Mouse (Mus musculus): ENCODE data around the gene Gart. TPM values are rescaled to one million over a fixed set of nuclear protein-coding genes. Genes with fewer than 3 reads are reported as not detected.

The Gart gene
- total and polyA plus RNA-seq, 3 experiments: 356 to 722 (median 517) TPM

DNA sequence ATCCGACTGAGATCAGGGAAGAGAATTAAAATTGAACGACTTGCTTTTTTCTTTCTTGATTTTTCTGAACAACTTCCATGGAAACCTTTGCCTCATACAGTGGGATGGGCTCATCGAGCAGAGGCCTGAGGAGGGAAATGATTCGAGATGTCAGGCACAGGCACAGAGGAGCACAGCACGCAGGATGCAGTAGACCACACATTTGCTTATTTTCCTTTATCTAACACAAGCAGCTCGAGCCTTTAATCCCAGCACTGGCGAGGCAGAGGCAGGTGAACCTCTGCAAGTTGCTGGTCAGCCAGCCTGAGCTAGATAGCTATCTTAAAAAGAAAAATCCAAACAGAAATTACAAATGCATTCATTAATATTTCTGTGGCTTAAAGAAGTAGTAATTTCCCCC lies 43.0 kb upstream of the Gart start:
- Histone ChIP-seq H3K9ac (ENCODE audit: insufficient read depth, low read depth) (peak overlapping the region; percentile 52), H3K36me3 (replicated peaks in 1 of 2; ENCODE audit: control insufficient read depth in 1 of 2, insufficient read depth in 1 of 2, low read length in 1 of 2) (peaks cover 34 to 56% of the 10 kb centered on the region in 2 experiments), H3K4me1 (ENCODE audit: control insufficient read depth in 1 of 2, insufficient read depth in 2 of 2) (peaks cover 9 to 53% of the 10 kb centered on the region in 2 experiments), H3K4me3 (replicated peaks in 1 of 3; ENCODE audit: low read depth in 2 of 3, low read length in 2 of 3, poor library complexity in 1 of 3) (peak overlapping the region in 1 of 3 experiments; percentile 0), H3K79me2 (replicated peaks; ENCODE audit: control insufficient read depth, extremely low read depth, insufficient read depth, poor library complexity, severe bottlenecking) (peaks cover 29% of the 10 kb centered on the region), H3K27ac (ENCODE audit: insufficient read depth, low read depth) (peak overlapping the region; percentile 3; the same call in 1 of the 2 replicates), H3K27me3 (replicated peaks) (no peaks in the 10 kb centered on the region), H3K4me2 (ENCODE audit: insufficient read depth, low read depth, poor library complexity, severe bottlenecking) (peak overlapping the region; percentile 96), H3K9me3 (replicated peaks; ENCODE audit: low read length) (no peaks in the 10 kb centered on the region)
- dilution Hi-C loops (cut with MboI; ENCODE audit: extremely low pct_ligation_motif_present, extremely low pct_unique_long_range_greater_than_20kb, low sequenced_read_pairs): no loop called here
- peak; percentile 75 for DNase-seq (ENCODE audit: extremely low read depth)
- in situ Hi-C loops (cut with MboI; ENCODE audit: low pct_ligation_motif_present, low pct_unique_long_range_greater_than_20kb, low sequenced_read_pairs): no loop called here
- TF ChIP-seq USF1 (IDR thresholded peaks at IDR 0.05; ENCODE audit: low read depth, low read length): no peak
- no peak for TF ChIP-seq SMC3 (IDR thresholded peaks at IDR 0.05; ENCODE audit: low read depth, low read length)
- peak; percentile 81 for TF ChIP-seq EP300 (IDR thresholded peaks at IDR 0.05; ENCODE audit: low read length)
- no peak for TF ChIP-seq KAT2A (IDR thresholded peaks at IDR 0.05; ENCODE audit: insufficient replicate concordance, low read length)
- peak; percentile 76 for TF ChIP-seq BHLHE40 (IDR thresholded peaks at IDR 0.05; ENCODE audit: low read depth, low read length)
- TF ChIP-seq JUN (IDR thresholded peaks at IDR 0.05; ENCODE audit: insufficient read depth, low read depth, low read length): no peak
- TF ChIP-seq NRF1 (IDR thresholded peaks at IDR 0.05; ENCODE audit: low read depth, low read length): no peak
- TF ChIP-seq SIN3A (IDR thresholded peaks at IDR 0.05; ENCODE audit: low read length): 0 out of 2 replicates have a peak, but pooled peaks have one; percentile 0
- TF ChIP-seq ZKSCAN1 (IDR thresholded peaks at IDR 0.05; ENCODE audit: borderline replicate concordance, low read depth, low read length): no peak
- no peak for TF ChIP-seq HCFC1 (IDR thresholded peaks at IDR 0.05; ENCODE audit: low read depth, low read length)
- peak; percentile 46 for TF ChIP-seq POLR2A (IDR thresholded peaks at IDR 0.05; ENCODE audit: low read depth, low read length)
- TF ChIP-seq NELFE (IDR thresholded peaks at IDR 0.05; ENCODE audit: low read depth, low read length): no peak
- TF ChIP-seq POLR2AphosphoS2 (IDR thresholded peaks at IDR 0.05; ENCODE audit: low read depth, low read length): no peak
- TF ChIP-seq IRF4 (IDR thresholded peaks at IDR 0.05; ENCODE audit: low read depth, low read length): peak; percentile 14; the same call in 1 of the 2 replicates
- TF ChIP-seq ZMIZ1 (IDR thresholded peaks at IDR 0.05; ENCODE audit: low read depth, low read length): no peak
- TF ChIP-seq TCF12 (IDR thresholded peaks at IDR 0.05; ENCODE audit: low read depth, low read length): no peak

DNA sequence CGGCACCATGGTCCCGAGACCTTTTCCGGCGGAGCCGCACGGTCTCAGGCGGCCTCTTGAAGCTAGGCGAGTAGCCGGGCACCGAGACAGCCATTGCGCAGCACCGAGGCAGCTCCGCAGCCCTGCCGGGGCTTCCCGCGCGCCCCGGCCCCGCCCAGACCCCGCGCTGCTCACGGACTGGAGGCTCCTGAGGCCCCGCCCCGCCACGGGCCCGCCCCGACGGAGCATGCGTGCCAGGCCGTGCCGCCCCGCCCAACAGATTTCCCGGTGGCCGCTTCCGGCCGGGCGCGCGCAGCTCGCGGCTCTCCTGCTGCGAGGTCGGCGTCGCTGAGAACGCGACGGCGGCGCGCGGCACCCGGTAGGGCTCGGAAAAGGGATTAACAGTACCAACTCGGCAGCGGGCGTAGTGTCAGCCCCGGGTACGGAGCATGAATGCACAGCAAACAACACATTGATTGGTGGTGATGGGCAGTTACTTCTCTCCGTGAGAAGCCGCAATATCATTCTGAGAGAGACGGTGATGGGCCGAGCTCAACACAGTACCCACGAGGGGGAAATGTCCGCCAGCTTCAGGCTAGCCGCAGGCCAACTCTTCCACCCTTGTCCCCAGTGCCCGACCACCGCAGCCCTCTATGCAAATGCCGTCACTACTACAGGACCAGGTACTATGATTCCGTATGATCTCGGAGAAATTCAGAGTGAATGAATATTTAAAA lies 42.0 kb upstream of the Gart start, which contains the start of gene Donson:
TSS of gene Donson (minus strand) at position 152 of the 716 bp plus-strand sequence.
- peaks cover 10 to 54% of the 10 kb centered on the region in 2 experiments for H3K4me1 ChIP-seq (ENCODE audit: control insufficient read depth in 1 of 2, insufficient read depth in 2 of 2)
- peak within 1 kb of the TSS; percentile 84 for H3K9ac ChIP-seq (ENCODE audit: insufficient read depth, low read depth)
- dilution Hi-C loops (cut with MboI; ENCODE audit: extremely low pct_ligation_motif_present, extremely low pct_unique_long_range_greater_than_20kb, low sequenced_read_pairs): no loop called here
- H3K36me3 ChIP-seq (replicated peaks in 1 of 2; ENCODE audit: control insufficient read depth in 1 of 2, insufficient read depth in 1 of 2, low read length in 1 of 2): peaks cover 36 to 57% of the 10 kb centered on the region in 2 experiments
- in situ Hi-C loops (cut with MboI; ENCODE audit: low pct_ligation_motif_present, low pct_unique_long_range_greater_than_20kb, low sequenced_read_pairs): no loop called here
- no peaks in the 10 kb centered on the region for H3K27me3 ChIP-seq (replicated peaks)
- peak; percentile 94 for DNase-seq (ENCODE audit: extremely low read depth)
- peak within 1 kb of the TSS; percentile 100 for H3K4me2 ChIP-seq (ENCODE audit: insufficient read depth, low read depth, poor library complexity, severe bottlenecking)
- peak within 1 kb of the TSS; percentile 93 for H3K27ac ChIP-seq (ENCODE audit: insufficient read depth, low read depth)
- peaks cover 33% of the 10 kb centered on the region for H3K79me2 ChIP-seq (replicated peaks; ENCODE audit: control insufficient read depth, extremely low read depth, insufficient read depth, poor library complexity, severe bottlenecking)
- H3K4me3 ChIP-seq (replicated peaks in 1 of 3; ENCODE audit: low read depth in 2 of 3, low read length in 2 of 3, poor library complexity in 1 of 3): peak within 1 kb of the TSS; percentile 59 to 97 (median 87)
- no peaks in the 10 kb centered on the region for H3K9me3 ChIP-seq (replicated peaks; ENCODE audit: low read length)
- TF ChIP-seq CHD1 (IDR thresholded peaks at IDR 0.05; ENCODE audit: low read depth, low read length) (no peak; the same call in 1 of the 2 replicates), SIN3A (IDR thresholded peaks at IDR 0.05; ENCODE audit: low read length) (peak; percentile 32; the same call in 1 of the 2 replicates), HCFC1 (IDR thresholded peaks at IDR 0.05; ENCODE audit: low read depth, low read length) (peak; percentile 55; the same call in 1 of the 2 replicates), NELFE (IDR thresholded peaks at IDR 0.05; ENCODE audit: low read depth, low read length) (peak; percentile 86; the same call in 1 of the 2 replicates), TCF12 (IDR thresholded peaks at IDR 0.05; ENCODE audit: low read depth, low read length) (peak; percentile 71; the same call in 1 of the 2 replicates), MYC (IDR thresholded peaks at IDR 0.05; ENCODE audit: low read depth, low read length) (0 out of 2 replicates have a peak, but pooled peaks have one; percentile 63), ETS1 (conservative IDR thresholded peaks at IDR 0.05; ENCODE audit: low read depth, low read length) (0 out of 2 replicates have a peak, but pooled peaks have one; percentile 20), ZC3H11A (IDR thresholded peaks at IDR 0.05; ENCODE audit: low read depth, low read length) (no peak), MAZ (IDR thresholded peaks at IDR 0.05; ENCODE audit: low read depth, low read length) (peak; percentile 55; the same call in 1 of the 2 replicates), MXI1 (IDR thresholded peaks at IDR 0.05; ENCODE audit: low read depth, low read length) (peak; percentile 78), NRF1 (IDR thresholded peaks at IDR 0.05; ENCODE audit: low read depth, low read length) (peak; percentile 86), UBTF (IDR thresholded peaks at IDR 0.05; ENCODE audit: low read depth, low read length) (peak; percentile 50; the same call in 1 of the 2 replicates), POLR2AphosphoS2 (IDR thresholded peaks at IDR 0.05; ENCODE audit: low read depth, low read length) (peak; percentile 91), RCOR1 (conservative IDR thresholded peaks at IDR 0.05; ENCODE audit: low read depth, low read length) (peak; percentile 43), KAT2A (IDR thresholded peaks at IDR 0.05; ENCODE audit: insufficient replicate concordance, low read length) (0 out of 2 replicates have a peak, but pooled peaks have one; percentile 51), ELF1 (IDR thresholded peaks at IDR 0.05; ENCODE audit: low read depth, low read length) (peak; percentile 92), TBP (conservative IDR thresholded peaks at IDR 0.05; ENCODE audit: low read depth, low read length) (0 out of 2 replicates have a peak, but pooled peaks have one; percentile 18), IRF4 (IDR thresholded peaks at IDR 0.05; ENCODE audit: low read depth, low read length) (peak; percentile 52), E2F4 (IDR thresholded peaks at IDR 0.05; ENCODE audit: insufficient replicate concordance, low read depth, low read length) (no peak), POLR2A (IDR thresholded peaks at IDR 0.05; ENCODE audit: low read depth, low read length) (peak; percentile 91), BHLHE40 (IDR thresholded peaks at IDR 0.05; ENCODE audit: low read depth, low read length) (peak; percentile 56; the same call in 1 of the 2 replicates), USF1 (IDR thresholded peaks at IDR 0.05; ENCODE audit: low read depth, low read length) (no peak)
